ENCODE assay signal across 26 mouse cellular contexts in the genomic region with DNA sequence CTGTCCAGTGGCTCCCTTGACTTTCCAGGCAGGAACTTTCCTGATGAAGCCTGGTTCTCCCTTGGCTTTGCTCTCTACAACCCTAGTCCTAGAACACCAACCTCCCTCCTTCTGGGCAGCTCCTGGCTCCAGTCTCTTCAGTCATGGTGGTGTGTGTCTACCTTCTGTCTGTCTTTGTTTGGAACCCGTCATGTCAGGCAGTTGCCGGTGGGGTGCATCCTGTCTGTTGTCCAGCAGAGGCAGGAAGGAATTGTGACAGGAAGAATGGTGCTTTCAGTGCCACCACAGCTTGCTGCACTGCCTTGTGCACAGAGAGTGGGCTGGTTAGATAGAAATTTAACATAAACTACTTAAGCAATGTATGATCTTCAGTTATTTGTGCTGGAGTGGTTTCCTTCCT. TPM values are rescaled to one million over a fixed set of nuclear protein-coding genes. Genes with fewer than 3 reads are reported as not detected.
DNase-seq lines count a peak whose midpoint lies in the region; ATAC-seq and TF ChIP-seq lines count a peak whose summit lies in the region.
"Had no signal": no experiment of that assay in that cellular context is flagged by ENCODE, and none has a peak within 500 bp of the region (broad histone marks: within the 10 kb centered on the region; RNA-seq: fewer than 3 reads in every experiment).

No protein-coding gene starts in this region.

- H3K9ac ChIP-seq in heart, adult 2 months (ENCODE audit: low read depth, low read length) = no peak overlapping the region
- no peak overlapping the region for H3K9ac ChIP-seq in liver, postnatal 0 days (replicated peaks)
- H3K9ac ChIP-seq in liver, embryonic 12.5 days = no peak overlapping the region
- H3K9ac ChIP-seq: forebrain, embryonic 12.5 days; heart, embryonic 12.5 days; stomach, embryonic 15.5 days had no signal

- peak; percentile 15; the same call in 1 of the 2 replicates for TF ChIP-seq CTCF in heart, adult 2 months (IDR thresholded peaks at IDR 0.05)
- TF ChIP-seq CTCF in liver, postnatal 0 days (IDR thresholded peaks at IDR 0.05; ENCODE audit: low read depth) = 0 out of 2 replicates have a peak, but pooled peaks have one; percentile 11

- WGBS in heart, adult 2 months = 28% methylated on average over 2 of the region's 2 CpGs
- 29% methylated on average over 2 of the region's 2 CpGs for WGBS in liver, postnatal 0 days (ENCODE audit: insufficient replicate concordance)
- 11% methylated on average over 2 of the region's 2 CpGs for WGBS in liver, embryonic 12.5 days (ENCODE audit: insufficient replicate concordance)

- H3K9me3 ChIP-seq in liver, postnatal 0 days (ENCODE audit: low read length) = no peaks in the 10 kb centered on the region
- H3K9me3 ChIP-seq in liver, embryonic 12.5 days (replicated peaks) = no peaks in the 10 kb centered on the region
- H3K9me3 ChIP-seq: embryonic facial prominence, embryonic 10.5 days; forebrain, embryonic 12.5 days; heart, embryonic 12.5 days; midbrain, embryonic 10.5 days; stomach, embryonic 15.5 days had no signal

- peaks cover 2% of the 10 kb centered on the region; the same call in 1 of the 2 replicates for H3K79me2 ChIP-seq in heart, adult 2 months (replicated peaks; ENCODE audit: control insufficient read depth, insufficient read depth, low read length)

- TF ChIP-seq POLR2A in heart, adult 2 months (IDR thresholded peaks at IDR 0.05; ENCODE audit: insufficient read depth, low read depth, low read length) = no peak

- no peak overlapping the region for H3K27ac ChIP-seq in heart, adult 2 months
- H3K27ac ChIP-seq in liver, postnatal 0 days (ENCODE audit: low read depth) = no peak overlapping the region
- no peak overlapping the region for H3K27ac ChIP-seq in liver, embryonic 12.5 days
- H3K27ac ChIP-seq: embryonic facial prominence, embryonic 10.5 days; forebrain, embryonic 12.5 days; left cerebral cortex, adult 2 months; midbrain, embryonic 10.5 days; stomach, embryonic 15.5 days had no signal

- no peak for TF ChIP-seq EP300 in heart, adult 2 months (IDR thresholded peaks at IDR 0.05; ENCODE audit: insufficient read depth, low read depth, low read length)
- no peak for TF ChIP-seq EP300 in liver, postnatal 0 days (IDR thresholded peaks at IDR 0.05; ENCODE audit: low read depth)

- peak; percentile 58; the same call in 1 of the 2 replicates for ATAC-seq in cerebellum, adult (ENCODE audit: insufficient number of reproducible peaks, low FRiP score, low TSS enrichment)
- ATAC-seq in liver, postnatal 0 days = no peak
- no peak for ATAC-seq in liver, embryonic 12.5 days
- ATAC-seq in granulocyte monocyte progenitor cell, adult 5-6 weeks (replicated peaks; ENCODE audit: poor library complexity, severe bottlenecking) = peak; percentile 23
- ATAC-seq: hindbrain, embryonic 16.5 days had no signal

- no peak overlapping the region for H3K4me3 ChIP-seq in heart, adult 2 months
- no peak overlapping the region for H3K4me3 ChIP-seq in liver, postnatal 0 days (ENCODE audit: low read depth, low read length)
- H3K4me3 ChIP-seq in liver, embryonic 12.5 days = no peak overlapping the region
- H3K4me3 ChIP-seq: embryonic facial prominence, embryonic 10.5 days; forebrain, embryonic 12.5 days; heart, embryonic 12.5 days; left cerebral cortex, adult 2 months; midbrain, embryonic 10.5 days; stomach, embryonic 15.5 days had no signal

- peaks cover 14% of the 10 kb centered on the region for H3K4me1 ChIP-seq in heart, adult 2 months (ENCODE audit: control insufficient read depth, insufficient read depth, low read length)
- peaks cover 20% of the 10 kb centered on the region for H3K4me1 ChIP-seq in liver, postnatal 0 days (ENCODE audit: insufficient read depth)
- peaks cover 43% of the 10 kb centered on the region for H3K4me1 ChIP-seq in liver, embryonic 12.5 days

- no peak overlapping the region for H3K4me2 ChIP-seq in liver, postnatal 0 days (ENCODE audit: low read depth, low read length)
- H3K4me2 ChIP-seq in liver, embryonic 12.5 days = no peak overlapping the region
- H3K4me2 ChIP-seq: forebrain, embryonic 12.5 days; heart, embryonic 12.5 days; liver, embryonic 11.5 days; stomach, embryonic 15.5 days had no signal

- H3K27me3 ChIP-seq in heart, adult 2 months (ENCODE audit: control insufficient read depth, insufficient read depth, low read length) = no peaks in the 10 kb centered on the region
- H3K27me3 ChIP-seq in liver, postnatal 0 days (ENCODE audit: insufficient read depth, low read length) = no peaks in the 10 kb centered on the region
- no peaks in the 10 kb centered on the region for H3K27me3 ChIP-seq in liver, embryonic 12.5 days (replicated peaks)
- H3K27me3 ChIP-seq: forebrain, embryonic 12.5 days; heart, embryonic 12.5 days; stomach, embryonic 15.5 days had no signal

- intact Hi-C loops in heart, adult 2 months (cut with DNase I) = loop anchor here (2.0 kb wide), 1 partner anchor 15 kb away; no protein-coding TSS in a partner anchor
- intact Hi-C loops in heart, postnatal 25 days (cut with DNase I) = loop anchor here (2.0 kb wide), 1 partner anchor 15 kb away; no protein-coding TSS in a partner anchor

- peaks cover 2% of the 10 kb centered on the region; the same call in 1 of the 2 replicates for H3K36me3 ChIP-seq in heart, adult 2 months (ENCODE audit: control insufficient read depth, insufficient read depth, low read length)
- H3K36me3 ChIP-seq in liver, postnatal 0 days (replicated peaks; ENCODE audit: insufficient read depth, low read length) = no peaks in the 10 kb centered on the region
- no peaks in the 10 kb centered on the region for H3K36me3 ChIP-seq in liver, embryonic 12.5 days
- H3K36me3 ChIP-seq: embryonic facial prominence, embryonic 10.5 days; forebrain, embryonic 12.5 days; heart, embryonic 12.5 days; midbrain, embryonic 10.5 days; stomach, embryonic 15.5 days had no signal

- DNase-seq in cerebellum, adult 9-11 months = no peak
- no peak for DNase-seq in heart, adult 2 months
- DNase-seq in heart, postnatal 25 days (ENCODE audit: low spot score) = no peak
- no peak for DNase-seq in liver, postnatal 0 days
- no peak for DNase-seq in gastrocnemius, adult 8-10 months (ENCODE audit: low spot score in 2 of 2)
- DNase-seq: adrenal gland, postnatal 25 days; gastrocnemius, postnatal 36 days; heart, postnatal 4 days; kidney, adult 11 months; kidney, postnatal 14 days; left cerebral cortex, postnatal 4 days; lung, postnatal 14 days; retina, postnatal 1 day; thymus, adult 18-20 months; thymus, postnatal 4 days had no signal

RNA-seq across cellular contexts. Expression of a gene that starts 16.2 kb away (rescaled TPM):
- 10 to 100 TPM; 26.0 to 27.3 TPM for total RNA-seq in heart, adult 2 months (2021)
- polyA plus RNA-seq in heart, adult 2 months (2012; rRNA removed) = 6.1 and 8.1 TPM in 2 replicates
- total RNA-seq in heart, postnatal 25 days (2021) = 10 to 100 TPM; 25.9 to 28.3 TPM
- 1.9 and 2.0 TPM in 2 replicates for polyA plus RNA-seq in liver, postnatal 0 days (2015; fragmentation: Nextera tagmentation; extraction: Ambion mirVana)
- polyA plus RNA-seq in liver, embryonic 12.5 days (2016; fragmentation: Nextera tagmentation; extraction: Ambion mirVana) = 1.9 and 2.3 TPM in 2 replicates
- 4.0 and 5.9 TPM in 2 replicates for total RNA-seq in granulocyte monocyte progenitor cell, adult 5-6 weeks (2014; fragmentation: Nextera tagmentation)
- total RNA-seq in granulocyte monocyte progenitor cell, adult 5-6 weeks (2017) = 2.0 and 2.3 TPM in 2 replicates
- total RNA-seq in gastrocnemius, adult 8-10 months (2022) = 10 to 100 TPM; 11.4 to 14.5 (median 13.2) TPM

RNA-seq across cellular contexts. Expression of a gene that starts 38.8 kb away (rescaled TPM):
- 10 to 100 TPM; 12.2 to 12.3 TPM for total RNA-seq in heart, adult 2 months (2021)
- polyA plus RNA-seq in heart, adult 2 months (2012; rRNA removed) = 2.7 and 4.1 TPM in 2 replicates
- 10 to 100 TPM; 10.5 to 10.9 TPM for total RNA-seq in heart, postnatal 25 days (2021)
- 3.8 and 3.9 TPM in 2 replicates for polyA plus RNA-seq in liver, postnatal 0 days (2015; fragmentation: Nextera tagmentation; extraction: Ambion mirVana)
- polyA plus RNA-seq in liver, embryonic 12.5 days (2016; fragmentation: Nextera tagmentation; extraction: Ambion mirVana) = 12.2 and 12.6 TPM in 2 replicates
- total RNA-seq in granulocyte monocyte progenitor cell, adult 5-6 weeks (2014; fragmentation: Nextera tagmentation) = 26.7 and 30.1 TPM in 2 replicates
- total RNA-seq in granulocyte monocyte progenitor cell, adult 5-6 weeks (2017) = 28.4 and 33.3 TPM in 2 replicates
- 1 to 10 TPM; 4.7 to 5.6 (median 5.2) TPM for total RNA-seq in gastrocnemius, adult 8-10 months (2022)

Comparison
In these comparisons a context has a peak if more than half of its experiments do, and no peak if none do; other contexts are left out.
1. ATAC-seq: peak in cerebellum, adult (single experiment) and granulocyte monocyte progenitor cell, adult 5-6 weeks (single experiment); none in liver, postnatal 0 days (single experiment) and liver, embryonic 12.5 days (single experiment).